Mouse (Mus musculus) lung, embryonic 16.5 days (tissue): ENCODE results near the gene Nav2. TPM values are rescaled to one million over a fixed set of nuclear protein-coding genes. Genes with fewer than 3 reads are reported as not detected.

Source experiments
- ATAC-seq: fragments of 200-750 bp; cut with Nextera tagmentation; 2 replicates; pipeline ENCODE4 v1.8.0; 2017; ENCODE audit warnings: low read depth, mild to moderate bottlenecking, moderate library complexity
- H3K27ac ChIP-seq: fragments of 300-500 bp; sonication (generic); 2 replicates; pipeline ENCODE4 v1.5.1; 2014; ENCODE audit warnings: mild to moderate bottlenecking, control low read depth, low read length
- H3K27me3 ChIP-seq: fragments of 300-500 bp; sonication (generic); 2 replicates; pipeline ENCODE4 v1.6.1; 2014; ENCODE audit warnings: low read depth, low read length, mixed read lengths; ENCODE audit not compliant: control insufficient read depth, insufficient read depth
- H3K36me3 ChIP-seq: fragments of 300-500 bp; sonication (generic); 2 replicates; pipeline ENCODE4 v1.6.1; 2014; ENCODE audit warnings: low read length; ENCODE audit not compliant: control insufficient read depth, insufficient read depth
- H3K4me1 ChIP-seq: fragments of 300-500 bp; sonication (generic); replicated peaks from 2 replicates; pipeline ENCODE4 v1.6.1; 2014; ENCODE audit warnings: low read length, mixed read lengths; ENCODE audit not compliant: control insufficient read depth, insufficient read depth
- H3K4me2 ChIP-seq: fragments of 300-500 bp; sonication (generic); 2 replicates; pipeline ENCODE4 v1.6.1; 2014; ENCODE audit warnings: low read depth, low read length, control low read depth
- H3K4me3 ChIP-seq: fragments of 300-500 bp; sonication (generic); 2 replicates; pipeline ENCODE4 v1.5.1; 2014; ENCODE audit warnings: mild to moderate bottlenecking, low read length, control low read depth
- H3K9ac ChIP-seq: fragments of 300-500 bp; sonication (generic); 2 replicates; pipeline ENCODE4 v1.6.1; 2014; ENCODE audit warnings: low read length, control low read depth
- H3K9me3 ChIP-seq: fragments of 300-500 bp; sonication (generic); 2 replicates; pipeline ENCODE4 v1.6.1; 2016; ENCODE audit warnings: low read length; ENCODE audit not compliant: control insufficient read depth
- WGBS: fragments of 180-500 bp; shearing (Covaris S2); extraction: QIAGEN DNeasy Blood & Tissue Kit; methylation state at CpG from one replicate; pipeline ENCODE4 v1.1.7; 2014; 5-methylcytosine and 5-hydroxymethylcytosine counted together
- polyA plus RNA-seq: library from polyadenylated mRNA; unstranded; fragments of >200 nt; fragmentation: Nextera tagmentation; extraction: Ambion mirVana; gene quantifications from 2 replicates; pipeline ENCODE4 v1.2.1, GENCODE M21; 2015

The Nav2 gene
- polyA plus RNA-seq, 1 experiment from 2014 or later = 27.3 TPM

GRCm38 (mm10) chr7:48948381-48949108 is 40.0 kb downstream of the Nav2 start:
- H3K4me2 ChIP-seq = no peak overlapping the region
- no peaks in the 10 kb centered on the region for H3K27me3 ChIP-seq
- H3K36me3 ChIP-seq = no peaks in the 10 kb centered on the region
- no peaks in the 10 kb centered on the region for H3K4me1 ChIP-seq
- ATAC-seq = no peak
- no peak overlapping the region for H3K4me3 ChIP-seq
- no peaks in the 10 kb centered on the region for H3K9me3 ChIP-seq
- no peak overlapping the region for H3K9ac ChIP-seq
- no peak overlapping the region for H3K27ac ChIP-seq
- 78% methylated on average over 4 of the region's 4 CpGs for WGBS

GRCm38 (mm10) chr7:48954501-48954900 is 46.0 kb downstream of the Nav2 start:
- Histone ChIP-seq H3K27ac (no peak overlapping the region), H3K4me1 (peaks cover 8% of the 10 kb centered on the region; the same call in 1 of the 2 replicates), H3K9me3 (no peaks in the 10 kb centered on the region), H3K36me3 (no peaks in the 10 kb centered on the region), H3K4me2 (no peak overlapping the region), H3K4me3 (no peak overlapping the region), H3K9ac (no peak overlapping the region), H3K27me3 (peaks cover 13% of the 10 kb centered on the region)
- 61% methylated on average over 5 of the region's 5 CpGs for WGBS
- ATAC-seq = no peak

- Histone ChIP-seq H3K9me3 (no peaks in the 10 kb centered on the region), H3K9ac (no peak overlapping the region), H3K27ac (no peak overlapping the region), H3K4me1 (peaks cover 8% of the 10 kb centered on the region; the same call in 1 of the 2 replicates), H3K4me2 (peak overlapping the region; percentile 60), H3K4me3 (peak overlapping the region; percentile 32), H3K36me3 (no peaks in the 10 kb centered on the region), H3K27me3 (peaks cover 43% of the 10 kb centered on the region)
- ATAC-seq = peak; percentile 96
- WGBS = 2% methylated on average over 32 of the region's 32 CpGs
Observed at GRCm38 (mm10) chr7:48958528-48959315, 50.2 kb downstream of the Nav2 start.

GRCm38 (mm10) chr7:48959316-48959661 is 50.8 kb downstream of the Nav2 start:
- ATAC-seq = 0 out of 2 replicates have a peak, but pooled peaks have one; percentile 6
- H3K4me3 ChIP-seq = peak overlapping the region; percentile 32
- peaks cover 43% of the 10 kb centered on the region for H3K27me3 ChIP-seq
- H3K36me3 ChIP-seq = no peaks in the 10 kb centered on the region
- 10% methylated on average over 13 of the region's 13 CpGs for WGBS
- H3K4me2 ChIP-seq = peak overlapping the region; percentile 60
- H3K4me1 ChIP-seq = peaks cover 8% of the 10 kb centered on the region; the same call in 1 of the 2 replicates
- no peaks in the 10 kb centered on the region for H3K9me3 ChIP-seq
- H3K27ac ChIP-seq = no peak overlapping the region
- H3K9ac ChIP-seq = no peak overlapping the region

- H3K27ac ChIP-seq = no peak overlapping the region
- H3K4me2 ChIP-seq = no peak overlapping the region
- WGBS = 20% methylated on average over 10 of the region's 10 CpGs
- H3K4me1 ChIP-seq = peaks cover 8% of the 10 kb centered on the region; the same call in 1 of the 2 replicates
- ATAC-seq = 0 out of 2 replicates have a peak, but pooled peaks have one; percentile 12
- H3K27me3 ChIP-seq = peaks cover 43% of the 10 kb centered on the region
- no peaks in the 10 kb centered on the region for H3K36me3 ChIP-seq
- no peak overlapping the region for H3K4me3 ChIP-seq
- H3K9ac ChIP-seq = no peak overlapping the region
- H3K9me3 ChIP-seq = no peaks in the 10 kb centered on the region
Observed at GRCm38 (mm10) chr7:48960152-48960551, 51.6 kb downstream of the Nav2 start.

GRCm38 (mm10) chr7:48961501-48961900 is 53.0 kb downstream of the Nav2 start:
- Histone ChIP-seq H3K27me3 (peaks cover 43% of the 10 kb centered on the region), H3K4me1 (peaks cover 8% of the 10 kb centered on the region; the same call in 1 of the 2 replicates), H3K4me3 (no peak overlapping the region), H3K4me2 (no peak overlapping the region), H3K36me3 (no peaks in the 10 kb centered on the region), H3K9ac (no peak overlapping the region), H3K9me3 (no peaks in the 10 kb centered on the region), H3K27ac (no peak overlapping the region)
- WGBS = 42% methylated on average over 8 of the region's 8 CpGs
- ATAC-seq = no peak

GRCm38 (mm10) chr7:48961935-48962334 is 53.4 kb downstream of the Nav2 start:
- H3K27me3 ChIP-seq = peaks cover 43% of the 10 kb centered on the region
- no peaks in the 10 kb centered on the region for H3K9me3 ChIP-seq
- ATAC-seq = no peak
- H3K9ac ChIP-seq = no peak overlapping the region
- 62% methylated on average over 4 of the region's 4 CpGs for WGBS
- peaks cover 8% of the 10 kb centered on the region; the same call in 1 of the 2 replicates for H3K4me1 ChIP-seq
- no peaks in the 10 kb centered on the region for H3K36me3 ChIP-seq
- H3K27ac ChIP-seq = no peak overlapping the region
- H3K4me2 ChIP-seq = no peak overlapping the region
- no peak overlapping the region for H3K4me3 ChIP-seq

GRCm38 (mm10) chr7:48963112-48963511 is 54.6 kb downstream of the Nav2 start:
- H3K27ac ChIP-seq = no peak overlapping the region
- H3K4me1 ChIP-seq = peaks cover 8% of the 10 kb centered on the region; the same call in 1 of the 2 replicates
- no peak overlapping the region for H3K4me2 ChIP-seq
- no peak overlapping the region for H3K9ac ChIP-seq
- no peak overlapping the region for H3K4me3 ChIP-seq
- peaks cover 39% of the 10 kb centered on the region for H3K27me3 ChIP-seq
- H3K36me3 ChIP-seq = no peaks in the 10 kb centered on the region
- no peaks in the 10 kb centered on the region for H3K9me3 ChIP-seq
- no peak for ATAC-seq
- 30% methylated on average over 5 of the region's 5 CpGs for WGBS

- no peak for ATAC-seq
- H3K27ac ChIP-seq = no peak overlapping the region
- peaks cover 8% of the 10 kb centered on the region; the same call in 1 of the 2 replicates for H3K4me1 ChIP-seq
- H3K36me3 ChIP-seq = no peaks in the 10 kb centered on the region
- no peak overlapping the region for H3K4me3 ChIP-seq
- H3K9me3 ChIP-seq = no peaks in the 10 kb centered on the region
- H3K4me2 ChIP-seq = no peak overlapping the region
- WGBS = 33% methylated on average over 4 of the region's 4 CpGs
- no peak overlapping the region for H3K9ac ChIP-seq
- peaks cover 36% of the 10 kb centered on the region for H3K27me3 ChIP-seq
Observed at GRCm38 (mm10) chr7:48963554-48963953, 55.0 kb downstream of the Nav2 start.
